Mouse (Mus musculus) embryonic fibroblast, embryonic 13.5 days (primary cell): Measurements from ENCODE around the gene Inka2. TPM values are rescaled to one million over a fixed set of nuclear protein-coding genes. Genes with fewer than 3 reads are reported as not detected.

ENCODE experiments used
- H3K27ac ChIP-seq: 2 replicates; pipeline ENCODE4 v1.5.1; 2012; ENCODE audit warnings: low read length, control low read depth, inconsistent platforms; ENCODE audit not compliant: insufficient read depth
- H3K4me1 ChIP-seq: 2 replicates; pipeline ENCODE4 v1.6.1; 2011; ENCODE audit warnings: low read length; ENCODE audit not compliant: control insufficient read depth, insufficient read depth
- H3K4me3 ChIP-seq: 2 replicates; pipeline ENCODE4 v1.5.1; 2011; ENCODE audit warnings: mild to moderate bottlenecking, control low read depth, low read length; ENCODE audit not compliant: insufficient read depth
- CTCF ChIP-seq: IDR thresholded peaks from 2 replicates; pipeline ENCODE4 v1.5.1; 2011; ENCODE audit warnings: mild to moderate bottlenecking, control low read depth, low read length, moderate library complexity, borderline replicate concordance; ENCODE audit not compliant: insufficient read depth
- POLR2A ChIP-seq: IDR thresholded peaks from 2 replicates; pipeline ENCODE4 v1.6.1; 2011; ENCODE audit warnings: low read depth, mild to moderate bottlenecking, control low read depth, low read length, moderate library complexity
- polyA plus RNA-seq: library from polyadenylated mRNA; stranded (reverse); fragments of >200 nt; gene quantifications from 2 replicates; pipeline ENCODE4 v1.2.4, GENCODE M21; 2011; ENCODE audit warnings: low read depth; ENCODE audit not compliant: missing spikeins, insufficient read length

The Inka2 gene
- polyA plus RNA-seq, 1 experiment: 11.2 TPM

DNA sequence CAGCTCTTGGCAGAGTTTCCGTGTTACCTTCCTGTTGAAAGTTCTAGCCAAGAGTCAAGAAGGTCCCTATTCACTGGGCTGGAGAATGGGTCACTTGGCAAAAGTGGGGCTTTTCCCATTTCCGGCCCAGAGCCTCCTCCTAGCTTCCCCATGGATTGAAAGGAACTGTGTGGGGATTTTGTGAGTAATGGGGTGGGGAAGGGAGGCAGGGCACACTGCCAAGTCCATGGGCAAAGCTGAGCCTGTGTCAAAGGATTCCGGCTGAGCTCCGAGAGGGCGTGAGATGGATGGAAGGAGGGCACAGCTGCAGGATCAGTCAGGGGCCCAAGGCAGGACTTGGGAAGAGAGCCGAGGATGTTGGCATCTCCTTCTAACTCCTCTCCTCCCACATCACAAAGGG lies 5.8 kb downstream of the Inka2 start:
- H3K4me3 ChIP-seq: no peak overlapping the region
- TF ChIP-seq CTCF (no peak), POLR2A (no peak)
- H3K27ac ChIP-seq: no peak overlapping the region
- H3K4me1 ChIP-seq: peaks cover 3% of the 10 kb centered on the region; the same call in 1 of the 2 replicates

DNA sequence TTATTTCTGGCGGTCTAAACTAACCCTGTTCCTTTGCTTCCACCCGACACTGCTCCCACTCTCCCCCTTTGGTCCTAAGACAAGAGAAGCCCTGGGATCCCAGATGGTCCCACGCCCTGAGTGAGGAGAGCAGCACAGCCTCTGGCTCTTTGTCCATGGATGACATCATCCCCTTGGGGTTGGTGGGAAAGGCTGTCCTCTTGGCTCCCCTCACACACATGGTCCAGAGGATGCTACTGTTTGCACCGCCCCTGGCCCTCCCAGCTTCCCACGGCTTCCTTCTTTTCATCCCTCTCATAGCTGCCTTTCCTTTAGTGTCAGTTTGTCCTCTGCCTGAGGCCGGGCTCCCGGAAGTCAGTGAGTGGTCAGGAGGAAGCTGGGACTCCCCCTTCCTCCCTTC lies 7.3 kb downstream of the Inka2 start:
- no peak for TF ChIP-seq CTCF
- TF ChIP-seq POLR2A: no peak
- H3K4me1 ChIP-seq: peaks cover 3% of the 10 kb centered on the region; the same call in 1 of the 2 replicates
- H3K4me3 ChIP-seq: no peak overlapping the region
- H3K27ac ChIP-seq: no peak overlapping the region

DNA sequence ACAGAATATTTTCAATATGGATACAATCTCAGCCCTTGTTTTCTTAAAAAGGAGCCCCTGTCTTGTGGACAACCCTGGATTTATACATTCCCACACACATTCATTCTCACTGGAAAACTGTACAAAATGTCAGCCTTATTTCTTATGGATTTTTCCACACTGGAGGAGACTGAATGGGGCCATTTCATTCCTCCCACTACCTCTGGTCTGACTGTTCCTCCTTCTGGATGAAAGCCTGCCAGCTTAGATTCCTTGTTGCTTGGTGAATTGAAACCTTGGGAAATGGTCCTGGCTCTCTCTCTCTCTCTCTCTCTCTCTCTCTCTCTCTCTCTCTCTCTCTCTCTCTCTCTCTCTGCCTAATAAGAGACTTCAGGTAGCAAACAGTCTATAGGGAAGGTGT lies 8.4 kb downstream of the Inka2 start:
- Histone ChIP-seq H3K4me3 (no peak overlapping the region), H3K27ac (no peak overlapping the region), H3K4me1 (peaks cover 3% of the 10 kb centered on the region; the same call in 1 of the 2 replicates)
- TF ChIP-seq POLR2A: no peak
- no peak for TF ChIP-seq CTCF

DNA sequence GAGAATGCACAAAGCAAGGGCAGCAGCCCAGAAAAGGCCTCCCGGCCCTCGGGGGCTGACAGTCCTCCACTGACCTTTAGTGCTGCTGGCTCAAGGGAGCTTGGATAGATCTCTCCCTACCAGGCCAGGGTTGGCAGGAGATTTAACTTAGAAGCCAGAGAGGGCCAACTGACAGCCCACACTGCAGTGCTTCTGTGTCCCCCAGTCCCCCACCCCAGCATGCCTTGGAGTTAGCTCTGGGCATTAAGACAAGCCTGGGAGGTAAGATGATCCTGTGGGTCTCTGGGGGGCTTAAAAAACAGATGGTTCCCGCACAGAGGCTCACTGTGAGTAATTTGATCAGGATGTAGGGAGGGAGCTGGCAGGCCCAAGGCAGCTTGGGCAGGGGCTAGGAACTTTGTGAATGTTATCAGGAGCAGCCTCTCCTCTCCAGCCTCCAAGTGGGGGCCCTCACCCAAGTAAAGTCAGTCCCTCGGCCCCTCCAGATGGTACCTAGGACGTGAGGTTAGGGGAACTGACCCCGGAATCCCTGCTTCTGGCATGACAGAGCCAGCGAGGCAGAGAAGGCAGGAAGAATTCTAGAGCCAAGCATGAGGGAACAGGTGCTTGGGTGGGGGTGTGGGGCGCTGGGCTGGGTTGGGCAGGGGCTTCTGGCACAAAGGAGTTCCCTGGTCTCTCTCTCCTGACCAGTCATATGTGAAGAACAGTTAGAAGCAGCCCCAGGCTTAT lies 9.9 kb downstream of the Inka2 start:
- TF ChIP-seq POLR2A (no peak), CTCF (no peak)
- no peak overlapping the region for H3K4me3 ChIP-seq

DNA sequence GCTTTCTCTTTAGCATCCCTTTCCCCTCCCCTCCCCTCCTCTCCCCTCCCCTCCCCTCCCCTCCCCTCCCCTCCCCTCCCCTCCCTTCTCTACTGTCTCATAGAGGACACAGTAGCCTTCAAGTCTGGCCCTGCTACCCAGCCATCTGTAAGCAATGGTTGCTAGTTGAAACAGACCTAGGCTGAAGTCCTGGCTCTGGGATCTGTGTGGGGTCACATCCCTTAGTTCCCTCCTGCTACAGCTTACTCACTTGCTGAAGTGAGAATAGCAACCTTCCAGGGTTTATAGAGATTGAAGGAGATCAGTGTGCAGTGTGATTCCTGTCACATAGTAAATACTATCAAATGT lies 10.4 kb downstream of the Inka2 start:
- Histone ChIP-seq H3K27ac (no peak overlapping the region), H3K4me1 (peaks cover 3% of the 10 kb centered on the region; the same call in 1 of the 2 replicates), H3K4me3 (no peak overlapping the region)
- TF ChIP-seq POLR2A: no peak
- no peak for TF ChIP-seq CTCF

More for the DNA sequence above, 9.9 kb downstream of the Inka2 start:
- Histone ChIP-seq H3K4me1 (peaks cover 3% of the 10 kb centered on the region; the same call in 1 of the 2 replicates), H3K27ac (no peak overlapping the region)

DNA sequence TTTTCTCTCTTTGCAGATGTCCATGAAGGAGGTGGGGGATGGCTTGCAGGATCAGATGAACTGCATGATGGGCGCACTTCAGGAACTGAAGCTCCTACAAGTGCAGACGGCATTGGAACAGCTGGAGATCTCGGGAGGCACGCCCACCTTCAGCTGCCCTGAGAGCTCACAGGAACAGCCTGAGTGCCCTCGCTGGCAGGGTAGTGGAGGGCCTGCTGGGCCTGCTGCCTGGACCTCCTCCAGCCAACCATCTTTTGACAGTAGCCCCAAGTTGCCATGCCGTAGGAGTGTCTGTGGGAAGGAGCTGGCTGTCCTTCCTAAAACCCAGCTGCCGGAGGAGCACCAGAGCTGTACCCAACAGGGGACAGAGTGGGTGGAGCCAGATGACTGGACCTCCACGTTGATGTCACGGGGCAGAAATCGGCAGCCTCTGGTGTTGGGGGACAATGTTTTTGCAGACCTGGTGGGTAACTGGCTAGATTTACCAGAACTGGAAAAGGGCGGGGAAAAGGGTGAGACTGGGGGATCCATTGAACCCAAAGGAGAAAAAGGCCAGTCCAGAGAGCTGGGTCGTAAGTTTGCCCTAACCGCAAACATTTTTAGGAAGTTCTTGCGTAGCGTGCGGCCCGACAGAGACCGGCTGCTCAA lies 12.1 kb downstream of the Inka2 start:
- H3K27ac ChIP-seq: no peak overlapping the region
- H3K4me3 ChIP-seq: no peak overlapping the region

DNA sequence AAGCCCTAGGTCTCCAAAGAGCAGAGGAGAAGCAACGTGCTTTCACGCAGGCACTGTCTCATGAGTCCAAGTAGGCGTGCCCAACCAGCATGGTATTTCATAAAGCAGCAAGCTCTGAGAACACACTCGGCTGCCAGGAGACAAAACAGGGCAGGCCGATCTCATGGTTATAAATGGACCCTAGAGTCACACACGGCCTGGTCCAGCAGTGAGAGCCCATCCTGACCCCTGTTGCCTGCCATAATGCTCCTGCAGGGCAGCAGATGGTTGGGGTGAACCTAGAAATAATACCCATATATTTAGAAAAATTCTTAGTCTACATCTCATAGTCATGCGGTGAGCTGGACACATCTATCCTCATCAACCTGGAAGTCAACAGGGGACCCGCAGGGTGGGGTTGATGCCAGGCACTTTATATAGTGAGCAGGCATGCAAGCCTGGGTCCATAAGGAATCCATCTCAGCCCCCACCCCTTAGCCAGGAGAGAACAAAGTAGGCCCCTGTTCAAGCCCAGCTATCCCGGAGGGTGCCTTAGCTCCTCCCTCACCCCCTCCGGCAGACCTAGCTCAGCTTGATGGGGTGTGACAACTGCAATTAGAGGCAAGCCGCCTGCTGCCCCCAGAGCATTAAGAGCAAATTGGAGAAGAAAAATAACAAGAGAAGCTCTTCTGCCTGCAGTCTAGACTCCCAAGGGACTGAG lies 13.6 kb downstream of the Inka2 start:
- no peak overlapping the region for H3K27ac ChIP-seq
- H3K4me1 ChIP-seq: no peaks in the 10 kb centered on the region
- no peak overlapping the region for H3K4me3 ChIP-seq
- no peak for TF ChIP-seq CTCF
- no peak for TF ChIP-seq POLR2A

More for the DNA sequence above, 12.1 kb downstream of the Inka2 start:
- TF ChIP-seq CTCF: no peak
- TF ChIP-seq POLR2A: no peak
- H3K4me1 ChIP-seq: no peaks in the 10 kb centered on the region

DNA sequence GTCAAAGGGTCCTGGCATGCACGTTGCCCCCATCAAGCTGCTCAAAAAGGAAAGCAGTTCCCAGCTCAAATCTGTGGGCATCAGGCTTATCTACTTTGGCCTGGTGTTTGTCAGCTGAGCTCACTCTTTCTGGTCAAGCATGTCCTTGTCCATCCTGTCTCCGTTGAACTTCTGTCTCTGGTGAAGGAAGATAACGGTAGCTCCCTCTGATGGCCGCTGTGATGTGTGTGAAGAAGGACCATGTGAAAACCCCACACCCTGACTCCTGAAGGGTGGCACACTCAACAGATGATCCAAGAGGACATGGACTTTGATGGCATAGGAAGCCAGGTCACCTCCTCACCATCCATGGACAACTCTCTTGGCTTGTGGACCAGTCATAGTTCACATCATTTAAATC lies 14.3 kb downstream of the Inka2 start:
- no peak overlapping the region for H3K27ac ChIP-seq
- H3K4me1 ChIP-seq: no peaks in the 10 kb centered on the region
- TF ChIP-seq CTCF (no peak), POLR2A (peak; percentile 16; the same call in 1 of the 2 replicates)
- H3K4me3 ChIP-seq: no peak overlapping the region

DNA sequence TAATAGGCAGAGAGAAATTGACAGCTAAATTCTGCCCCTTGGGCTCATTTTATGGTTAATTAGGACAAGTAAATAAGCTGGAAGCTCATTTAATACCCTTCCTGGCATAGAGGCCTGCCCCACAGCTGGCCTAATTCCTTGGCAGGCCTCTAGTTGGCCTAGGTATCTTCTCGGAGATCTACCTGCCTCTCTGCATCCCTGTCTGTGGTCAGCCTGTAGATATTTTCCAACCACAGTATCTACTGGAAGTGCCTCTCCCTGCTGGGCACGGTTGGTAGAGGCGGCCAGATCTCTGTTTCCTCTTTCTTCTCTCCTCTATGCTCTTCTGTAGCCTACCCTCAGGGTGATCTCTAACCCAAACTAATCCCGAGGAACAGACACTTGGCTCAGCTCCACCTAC lies 15.6 kb downstream of the Inka2 start:
- Histone ChIP-seq H3K4me3 (no peak overlapping the region), H3K27ac (no peak overlapping the region), H3K4me1 (no peaks in the 10 kb centered on the region)
- TF ChIP-seq POLR2A: no peak
- TF ChIP-seq CTCF: no peak

DNA sequence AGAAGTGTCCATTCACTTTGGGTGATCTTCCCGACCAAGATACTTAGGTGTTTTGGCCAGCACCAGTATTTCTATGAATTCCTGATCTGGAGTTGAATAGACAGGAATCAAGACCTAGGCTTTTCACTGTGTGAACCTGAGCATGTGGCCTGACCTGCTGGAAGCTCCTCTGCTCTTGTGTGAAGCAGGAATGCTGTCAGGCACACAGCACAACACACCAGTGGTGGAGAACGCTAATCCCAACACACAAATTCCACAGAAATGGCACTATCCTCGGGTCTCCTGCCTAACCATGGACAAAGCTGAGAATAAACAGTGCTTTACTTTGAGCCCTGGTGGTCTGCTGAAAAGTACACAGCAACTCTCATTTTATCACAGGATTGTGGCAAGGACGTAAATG lies 16.1 kb downstream of the Inka2 start:
- Histone ChIP-seq H3K4me1 (no peaks in the 10 kb centered on the region), H3K27ac (no peak overlapping the region), H3K4me3 (no peak overlapping the region)
- TF ChIP-seq CTCF: no peak
- no peak; the same call in 1 of the 2 replicates for TF ChIP-seq POLR2A
